Mouse (Mus musculus) MEL (cell line): ENCODE results near the gene B3gat3. TPM values are rescaled to one million over a fixed set of nuclear protein-coding genes. Genes with fewer than 3 reads are reported as not detected.

Source experiments
- DNase-seq: peaks from one replicate; pipeline ENCODE4 v3.0.0; 2011; ENCODE audit warnings: low read depth, low spot score
- H3K27ac ChIP-seq: 2 replicates; pipeline ENCODE4 v1.5.1; 2012; ENCODE audit warnings: low read depth, mild to moderate bottlenecking, control low read depth, low read length, moderate library complexity; ENCODE audit not compliant: control insufficient read depth
- H3K27me3 ChIP-seq, 2 experiments: fragments of 150-350 bp in 1 of 2; sonication (generic) in 1 of 2; 2 replicates each; pipeline ENCODE4 v1.6.1; 2012; ENCODE audit warnings: low read length in 2 of 2, mild to moderate bottlenecking in 2 of 2, improper control_type of control experiment in 1 of 2, moderate library complexity in 1 of 2; ENCODE audit not compliant: insufficient read depth in 2 of 2, control insufficient read depth in 1 of 2
- H3K36me3 ChIP-seq, 2 experiments: 2 replicates each; pipeline ENCODE4 v1.6.1; 2012 to 2014; ENCODE audit warnings: low read length in 2 of 2, improper control_type of control experiment in 1 of 2, inconsistent platforms in 1 of 2, mild to moderate bottlenecking in 1 of 2; ENCODE audit not compliant: insufficient read depth in 2 of 2, control insufficient read depth in 1 of 2
- H3K4me1 ChIP-seq, 2 experiments: fragments of 150-350 bp in 1 of 2; sonication (generic) in 1 of 2; 2 replicates each; pipeline ENCODE4 v1.6.1; 2012; ENCODE audit warnings: low read length in 2 of 2, improper control_type of control experiment in 1 of 2, mild to moderate bottlenecking in 1 of 2; ENCODE audit not compliant: insufficient read depth in 2 of 2, control insufficient read depth in 1 of 2
- H3K4me3 ChIP-seq, 2 experiments: fragments of 150-350 bp in 1 of 2; sonication (generic) in 1 of 2; 2 replicates each; pipeline ENCODE4 v1.5.1; 2012; ENCODE audit warnings: low read depth in 2 of 2, low read length in 2 of 2, mild to moderate bottlenecking in 2 of 2, moderate library complexity in 2 of 2, control low read depth in 1 of 2, improper control_type of control experiment in 1 of 2; ENCODE audit not compliant: control insufficient read depth in 1 of 2, insufficient read depth in 1 of 2
- H3K79me2 ChIP-seq: 2 replicates; pipeline ENCODE4 v1.6.1; 2012; ENCODE audit warnings: mild to moderate bottlenecking, low read length, moderate library complexity; ENCODE audit not compliant: control insufficient read depth, poor library complexity, insufficient read depth
- H3K9ac ChIP-seq: 2 replicates; pipeline ENCODE4 v1.6.1; 2012; ENCODE audit warnings: low read depth, mild to moderate bottlenecking, control low read depth, low read length, moderate library complexity; ENCODE audit not compliant: control insufficient read depth, poor library complexity, severe bottlenecking
- H3K9me3 ChIP-seq: fragments of 150-350 bp; sonication (generic); replicated peaks from 2 replicates; pipeline ENCODE4 v1.6.1; 2012; ENCODE audit warnings: mild to moderate bottlenecking, low read length, improper control_type of control experiment, moderate library complexity; ENCODE audit not compliant: insufficient read depth
- CHD2 ChIP-seq: IDR thresholded peaks from 2 replicates; pipeline ENCODE4 v1.6.1; 2011; ENCODE audit warnings: low read length, improper control_type of control experiment
- CTCF ChIP-seq, 3 experiments: IDR thresholded peaks in 2 of 3; conservative IDR thresholded peaks in 1 of 3; 2 replicates each; pipeline ENCODE4 v1.5.1; 2011 to 2012; ENCODE audit warnings: low read length in 3 of 3, low read depth in 2 of 3, mild to moderate bottlenecking in 2 of 3, improper control_type of control experiment in 1 of 3, inconsistent platforms in 1 of 3, mixed read lengths in 1 of 3, moderate library complexity in 1 of 3; ENCODE audit not compliant: control insufficient read depth in 1 of 3, insufficient read depth in 1 of 3, poor library complexity in 1 of 3, severe bottlenecking in 1 of 3
- ELF1 ChIP-seq: IDR thresholded peaks from 2 replicates; pipeline ENCODE4 v1.6.1; 2014; ENCODE audit warnings: low read depth, mild to moderate bottlenecking, inconsistent platforms, low read length, improper control_type of control experiment, moderate library complexity
- EP300 ChIP-seq, 2 experiments: IDR thresholded peaks; 2 replicates each; pipeline ENCODE4 v1.6.1; 2011; ENCODE audit warnings: improper control_type of control experiment in 2 of 2, low read length in 2 of 2, low read depth in 1 of 2, mild to moderate bottlenecking in 1 of 2
- ETS1 ChIP-seq: IDR thresholded peaks from 2 replicates; pipeline ENCODE4 v1.6.1; 2012; ENCODE audit warnings: low read depth, mild to moderate bottlenecking, inconsistent platforms, low read length, improper control_type of control experiment, moderate library complexity
- HCFC1 ChIP-seq: IDR thresholded peaks from 2 replicates; pipeline ENCODE4 v1.6.1; 2012; ENCODE audit warnings: low read depth, mild to moderate bottlenecking, inconsistent platforms, low read length, improper control_type of control experiment, moderate library complexity
- JUND ChIP-seq: IDR thresholded peaks from 2 replicates; pipeline ENCODE4 v1.6.1; 2011; ENCODE audit warnings: low read depth, mild to moderate bottlenecking, improper control_type of control experiment, low read length
- MAFK ChIP-seq: IDR thresholded peaks from 2 replicates; pipeline ENCODE4 v1.6.1; 2011; ENCODE audit warnings: low read depth, mild to moderate bottlenecking, low read length, improper control_type of control experiment, borderline replicate concordance
- MAX ChIP-seq: IDR thresholded peaks from 2 replicates; pipeline ENCODE4 v1.6.1; 2011; ENCODE audit warnings: low read length, improper control_type of control experiment
- MAZ ChIP-seq: IDR thresholded peaks from 2 replicates; pipeline ENCODE4 v1.6.1; 2012; ENCODE audit warnings: low read depth, mild to moderate bottlenecking, inconsistent platforms, low read length, improper control_type of control experiment
- MXI1 ChIP-seq: IDR thresholded peaks from 2 replicates; pipeline ENCODE4 v1.6.1; 2011; ENCODE audit warnings: mild to moderate bottlenecking, low read depth, low read length, improper control_type of control experiment
- MYB ChIP-seq: IDR thresholded peaks from 2 replicates; pipeline ENCODE4 v1.6.1; 2011; ENCODE audit warnings: mild to moderate bottlenecking, low read depth, low read length, improper control_type of control experiment
- MYC ChIP-seq: IDR thresholded peaks from 2 replicates; pipeline ENCODE4 v1.6.1; 2011; ENCODE audit warnings: low read depth, mild to moderate bottlenecking, low read length, improper control_type of control experiment, moderate library complexity
- NELFE ChIP-seq: IDR thresholded peaks from 2 replicates; pipeline ENCODE4 v1.6.1; 2011; ENCODE audit warnings: low read depth, low read length, improper control_type of control experiment
- NRF1 ChIP-seq: IDR thresholded peaks from 2 replicates; pipeline ENCODE4 v1.6.1; 2014; ENCODE audit warnings: low read depth, mild to moderate bottlenecking, inconsistent platforms, low read length, improper control_type of control experiment, moderate library complexity; ENCODE audit not compliant: poor library complexity, insufficient read depth, severe bottlenecking
- POLR2A ChIP-seq, 2 experiments: IDR thresholded peaks; 2 replicates each; pipeline ENCODE4 v1.6.1; 2011 to 2012; ENCODE audit warnings: low read length in 2 of 2, mild to moderate bottlenecking in 2 of 2, control low read depth in 1 of 2, improper control_type of control experiment in 1 of 2, low read depth in 1 of 2, moderate library complexity in 1 of 2; ENCODE audit not compliant: control insufficient read depth in 1 of 2, insufficient read depth in 1 of 2, poor library complexity in 1 of 2
- POLR2AphosphoS2 ChIP-seq: IDR thresholded peaks from 2 replicates; pipeline ENCODE4 v1.6.1; 2011; ENCODE audit warnings: low read length, improper control_type of control experiment
- POLR2AphosphoS5 ChIP-seq: IDR thresholded peaks from 2 replicates; pipeline ENCODE4 v1.6.1; 2012; ENCODE audit warnings: low read depth, borderline replicate concordance, mild to moderate bottlenecking, inconsistent platforms, low read length, moderate library complexity, mixed read lengths
- RAD21 ChIP-seq: IDR thresholded peaks from 2 replicates; pipeline ENCODE4 v1.6.1; 2011; ENCODE audit warnings: mild to moderate bottlenecking, low read depth, low read length, improper control_type of control experiment
- SIN3A ChIP-seq: IDR thresholded peaks from 2 replicates; pipeline ENCODE4 v1.6.1; 2012; ENCODE audit warnings: low read length, improper control_type of control experiment, inconsistent platforms
- SMC3 ChIP-seq: IDR thresholded peaks from 2 replicates; pipeline ENCODE4 v1.6.1; 2011; ENCODE audit warnings: low read depth, low read length, improper control_type of control experiment
- TAL1 ChIP-seq: IDR thresholded peaks from 2 replicates; pipeline ENCODE4 v1.6.1; 2012; ENCODE audit warnings: mild to moderate bottlenecking, inconsistent platforms, low read length, moderate library complexity, mixed read lengths
- TBP ChIP-seq: IDR thresholded peaks from 2 replicates; pipeline ENCODE4 v1.8.0; 2011; ENCODE audit warnings: low read depth, low read length, improper control_type of control experiment
- TCF12 ChIP-seq: IDR thresholded peaks from 2 replicates; pipeline ENCODE4 v1.6.1; 2014; ENCODE audit warnings: low read depth, mild to moderate bottlenecking, inconsistent platforms, low read length, improper control_type of control experiment, moderate library complexity
- ZKSCAN1 ChIP-seq: IDR thresholded peaks from 2 replicates; pipeline ENCODE4 v1.6.1; 2012; ENCODE audit warnings: low read depth, mild to moderate bottlenecking, inconsistent platforms, low read length, improper control_type of control experiment, moderate library complexity
- ZMIZ1 ChIP-seq: IDR thresholded peaks from 2 replicates; pipeline ENCODE4 v1.6.1; 2012; ENCODE audit warnings: low read depth, mild to moderate bottlenecking, inconsistent platforms, low read length, improper control_type of control experiment, moderate library complexity
- ZNF384 ChIP-seq: IDR thresholded peaks from 2 replicates; pipeline ENCODE4 v1.6.1; 2012; ENCODE audit warnings: low read depth, mild to moderate bottlenecking, inconsistent platforms, low read length, improper control_type of control experiment
- polyA plus RNA-seq, 2 experiments: library from polyadenylated mRNA; stranded (reverse) in 1 of 2; unstranded in 1 of 2; fragments of >175 nt in 1 of 2; fragments of >200 nt in 1 of 2; gene quantifications; 2 replicates each; pipeline versions ENCODE4 v1.2.1 to v1.2.4; 2012; ENCODE audit warnings: low replicate concordance in 2 of 2, low read depth in 1 of 2; ENCODE audit not compliant: insufficient read length in 2 of 2, insufficient read depth in 1 of 2, missing spikeins in 1 of 2
- total RNA-seq: library from RNA; depleted of rRNA; stranded (reverse); fragments of 300-350 nt; gene quantifications from 2 replicates; pipeline ENCODE4 v1.2.3, GENCODE M21; 2012

B3gat3 gene
- total and polyA plus RNA-seq, 3 experiments: 26.2 to 35.4 TPM; not detected in 1

DNA sequence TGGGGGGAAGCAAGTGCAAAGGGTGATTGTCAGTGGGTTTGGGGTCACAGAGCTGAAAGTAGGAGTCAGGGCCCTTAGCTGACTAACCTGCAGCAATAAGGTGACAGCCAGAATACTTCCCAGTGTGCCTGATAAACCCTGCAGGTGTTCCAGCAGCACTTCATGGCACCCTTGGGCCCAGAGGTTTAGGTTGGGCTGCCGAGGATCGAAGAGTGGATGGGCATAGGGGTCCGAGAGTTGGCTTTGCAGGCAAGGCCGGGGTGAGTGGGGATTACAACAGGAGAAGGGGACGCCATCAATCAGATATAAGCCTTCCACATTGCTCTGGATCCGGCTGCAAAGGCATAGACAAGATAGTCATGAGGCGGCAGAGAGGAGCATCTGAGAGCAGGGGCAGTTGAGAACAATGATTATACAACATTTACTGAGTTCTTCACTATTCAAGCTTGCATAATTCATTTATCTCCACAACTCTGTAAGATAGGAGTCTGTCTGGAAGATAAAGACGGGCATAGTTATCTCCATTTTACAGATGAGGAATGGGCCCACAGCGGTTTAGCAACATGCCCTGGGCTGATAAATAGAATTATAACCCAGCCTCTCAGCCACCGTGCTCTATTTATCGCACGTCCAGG is 7.8 kb downstream of the B3gat3 start (continued):
- peak; percentile 98 for TF ChIP-seq EP300 (IDR thresholded peaks at IDR 0.05; ENCODE audit: low read depth in 1 of 2, low read length in 2 of 2)
- TF ChIP-seq ETS1: peak; percentile 99
- peak; percentile 88 for TF ChIP-seq MAFK

DNA sequence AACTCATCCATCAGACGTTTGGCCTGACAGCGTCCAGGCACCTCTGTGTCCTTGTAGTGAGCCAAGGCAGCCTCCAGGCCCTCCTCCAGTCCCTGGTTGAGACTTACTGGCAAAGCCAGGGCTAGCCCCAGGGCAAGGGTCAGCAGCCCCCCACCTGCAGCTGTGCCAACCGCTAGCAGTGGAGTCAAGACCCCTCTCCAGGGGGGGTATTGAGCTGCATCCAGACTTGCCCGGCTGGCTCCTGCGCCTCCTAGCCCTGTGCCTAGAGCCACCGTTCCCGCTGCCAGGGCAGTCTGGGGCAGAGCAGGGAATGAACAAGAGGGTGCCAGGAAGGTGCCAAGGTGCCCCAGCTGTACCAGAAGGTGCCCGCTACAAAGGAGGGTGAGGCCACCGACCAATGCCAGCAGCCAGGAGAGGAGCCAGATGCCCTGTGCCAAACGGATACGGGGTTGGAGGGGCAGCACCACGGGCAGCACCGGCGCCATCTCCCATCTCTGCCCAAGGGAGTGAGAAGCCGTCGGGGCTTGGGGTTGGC is 8.6 kb downstream of the B3gat3 start:
- H3K27ac ChIP-seq: peak overlapping the region; percentile 61

DNA sequence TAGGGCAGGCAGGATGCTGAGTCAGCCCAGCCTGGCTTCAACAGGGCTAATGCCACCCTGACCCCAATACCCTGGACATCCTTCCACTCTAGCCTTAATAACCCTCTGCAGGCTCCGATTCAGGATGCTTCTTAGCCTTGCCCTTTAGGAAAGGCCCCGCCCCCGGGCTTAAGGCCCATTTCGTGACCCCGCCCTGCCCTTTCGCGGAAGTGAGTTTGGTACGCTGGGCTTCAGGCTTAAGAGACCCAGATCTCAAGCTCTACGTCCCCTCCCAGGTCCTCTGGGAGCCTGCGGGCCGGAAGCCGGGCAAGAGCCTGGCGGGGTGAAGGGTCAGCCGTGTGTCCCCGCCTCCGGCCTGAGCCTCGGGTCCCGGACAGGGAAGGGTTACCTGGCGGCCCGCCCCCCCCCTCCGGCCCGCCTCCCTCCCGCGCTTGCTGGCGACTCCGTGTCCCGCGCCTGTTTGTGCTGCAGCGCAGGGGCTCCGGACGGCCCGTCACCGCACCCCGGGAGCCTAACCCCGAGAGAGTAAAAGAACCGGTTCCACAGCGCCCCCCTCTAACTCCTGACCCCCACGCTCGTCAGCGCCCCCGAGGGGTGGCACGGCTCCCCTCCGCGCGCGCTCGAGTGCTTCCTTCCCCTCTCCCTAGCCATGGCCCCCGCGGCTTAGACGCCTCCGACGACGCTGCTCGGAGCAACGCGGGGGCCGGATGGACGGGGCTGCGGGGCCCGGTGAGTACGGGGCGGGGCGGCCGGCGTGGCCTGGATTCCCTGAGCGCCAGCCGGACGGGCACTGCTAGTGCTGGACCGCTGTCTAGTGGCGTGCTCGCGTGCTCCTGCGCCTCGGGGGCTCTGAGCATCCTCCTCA is 9.3 kb downstream of the B3gat3 start, which contains the start of the genes Rom1 and Eml3:
TSS of gene Rom1 (minus strand) at position 133 of the 865 bp plus-strand sequence.
TSS of gene Eml3 (plus strand) at position 329 of the 865 bp plus-strand sequence.
- DNase-seq: peak; percentile 88
- Histone ChIP-seq H3K9me3 (no peaks in the 10 kb centered on the region), H3K9ac (peak within 1 kb of the TSS; percentile 89), H3K4me1 (peaks cover 18 to 37% of the 10 kb centered on the region in 2 experiments), H3K79me2 (no peaks in the 10 kb centered on the region; the same call in none of the 2 replicates), H3K36me3 (peaks cover 0 to 27% of the 10 kb centered on the region in 2 experiments; a peak in 2 of 4 replicates), H3K4me3 (peak within 1 kb of the TSS; percentile 66 to 79), H3K27ac (peak within 1 kb of the TSS; percentile 63), H3K27me3 (no peaks in the 10 kb centered on the region)
- TF ChIP-seq POLR2AphosphoS2: no peak; the same call in 1 of the 2 replicates
- TF ChIP-seq CHD2: no peak
- TF ChIP-seq ELF1: peak; percentile 79
- peak; percentile 41; the same call in 1 of the 2 replicates for TF ChIP-seq MXI1
- TF ChIP-seq ZKSCAN1: no peak
- TF ChIP-seq POLR2A (IDR thresholded peaks at IDR 0.05; ENCODE audit: control insufficient read depth in 1 of 2, insufficient read depth in 1 of 2, low read depth in 1 of 2, low read length in 2 of 2, poor library complexity in 1 of 2): peak; percentile 24 to 63; a peak in 2 of 4 replicates
- peak; percentile 34; the same call in 1 of the 2 replicates for TF ChIP-seq TCF12
- no peak for TF ChIP-seq MYB
- no peak for TF ChIP-seq MAX
- TF ChIP-seq TBP: peak; percentile 30; the same call in 1 of the 2 replicates
- peak; percentile 34; the same call in 1 of the 2 replicates for TF ChIP-seq MAZ
- no peak for TF ChIP-seq RAD21
- peak; percentile 36 for TF ChIP-seq NELFE
- no peak for TF ChIP-seq SMC3
- TF ChIP-seq CTCF (IDR thresholded peaks at IDR 0.05 in 2 of 3, conservative IDR thresholded peaks at IDR 0.05 in 1 of 3; ENCODE audit: control insufficient read depth in 1 of 3, insufficient read depth in 1 of 3, low read depth in 2 of 3, low read length in 3 of 3, poor library complexity in 1 of 3, severe bottlenecking in 1 of 3): peak in 2 of 3 experiments; percentile 62 to 70; a peak in 4 of 6 replicates
- TF ChIP-seq HCFC1: peak; percentile 24; the same call in 1 of the 2 replicates
- TF ChIP-seq TAL1: no peak
- no peak; the same call in 1 of the 2 replicates for TF ChIP-seq NRF1
- TF ChIP-seq ZNF384: no peak
- peak; percentile 21; the same call in 1 of the 2 replicates for TF ChIP-seq SIN3A

More for the DNA sequence above, 8.6 kb downstream of the B3gat3 start:
- Histone ChIP-seq H3K9ac (no peak overlapping the region), H3K27me3 (no peaks in the 10 kb centered on the region), H3K4me1 (peaks cover 18 to 37% of the 10 kb centered on the region in 2 experiments), H3K9me3 (no peaks in the 10 kb centered on the region), H3K36me3 (peaks cover 0 to 27% of the 10 kb centered on the region in 2 experiments; a peak in 2 of 4 replicates), H3K79me2 (no peaks in the 10 kb centered on the region; the same call in none of the 2 replicates), H3K4me3 (peak overlapping the region; percentile 66 to 79; a peak in 3 of 4 replicates)
- TF ChIP-seq ZMIZ1: no peak
- TF ChIP-seq MYC: no peak
- no peak for TF ChIP-seq JUND
- TF ChIP-seq POLR2AphosphoS2: no peak
- TF ChIP-seq POLR2AphosphoS5: no peak
- no peak for TF ChIP-seq NELFE
- DNase-seq: no peak
